Mouse (Mus musculus) midbrain, embryonic 14.5 days (tissue): Measurements from ENCODE around the gene Cacybp. TPM values are rescaled to one million over a fixed set of nuclear protein-coding genes. Genes with fewer than 3 reads are reported as not detected.

ENCODE experiments used
- ATAC-seq: fragments of 200-750 bp; cut with Nextera tagmentation; 2 replicates; pipeline ENCODE4 v1.8.0; 2017; ENCODE audit warnings: moderate number of reproducible peaks, moderate library complexity; ENCODE audit not compliant: low FRiP score, low TSS enrichment
- DNase-seq: peaks from one replicate; pipeline ENCODE4 v3.0.0-alpha.2; 2015
- H3K27ac ChIP-seq: fragments of 300-500 bp; sonication (generic); replicated peaks from 2 replicates; pipeline ENCODE4 v1.5.1; 2014; ENCODE audit warnings: mild to moderate bottlenecking, low read depth, low read length, moderate library complexity
- H3K27me3 ChIP-seq: fragments of 300-500 bp; sonication (generic); 2 replicates; pipeline ENCODE4 v1.6.1; 2014; ENCODE audit warnings: low read length, control low read depth, mixed read lengths; ENCODE audit not compliant: control insufficient read depth, insufficient read depth
- H3K36me3 ChIP-seq: fragments of 300-500 bp; sonication (generic); 2 replicates; pipeline ENCODE4 v1.6.1; 2014; ENCODE audit warnings: low read length, control low read depth; ENCODE audit not compliant: control insufficient read depth, insufficient read depth
- H3K4me1 ChIP-seq: fragments of 300-500 bp; sonication (generic); 2 replicates; pipeline ENCODE4 v1.6.1; 2014; ENCODE audit warnings: mild to moderate bottlenecking, antibody characterized with exemption, low read length, control low read depth; ENCODE audit not compliant: control insufficient read depth, insufficient read depth
- H3K4me2 ChIP-seq: fragments of 300-500 bp; sonication (generic); 2 replicates; pipeline ENCODE4 v1.6.1; 2014; ENCODE audit warnings: mild to moderate bottlenecking, low read length, moderate library complexity
- H3K4me3 ChIP-seq: fragments of 300-500 bp; sonication (generic); replicated peaks from 2 replicates; pipeline ENCODE4 v1.5.1; 2014; ENCODE audit warnings: low read depth, low read length
- H3K9ac ChIP-seq: fragments of 300-500 bp; sonication (generic); replicated peaks from 2 replicates; pipeline ENCODE4 v1.6.1; 2014; ENCODE audit warnings: mild to moderate bottlenecking, low read length, moderate library complexity
- H3K9me3 ChIP-seq: fragments of 300-500 bp; sonication (generic); 2 replicates; pipeline ENCODE4 v1.6.1; 2016; ENCODE audit warnings: low read length, control low read depth, mixed read lengths; ENCODE audit not compliant: control insufficient read depth
- WGBS: fragments of 180-500 bp; shearing (Covaris S2); extraction: QIAGEN DNeasy Blood & Tissue Kit; methylation state at CpG from one replicate; pipeline ENCODE4 v1.1.7; 2014; 5-methylcytosine and 5-hydroxymethylcytosine counted together
- polyA plus RNA-seq: library from polyadenylated mRNA; unstranded; fragments of >200 nt; fragmentation: Nextera tagmentation; extraction: Ambion mirVana; gene quantifications from 2 replicates; pipeline ENCODE4 v1.2.1, GENCODE M21; 2014

Cacybp gene
- polyA plus RNA-seq, 1 experiment from 2014 or later, result 275 TPM

DNA sequence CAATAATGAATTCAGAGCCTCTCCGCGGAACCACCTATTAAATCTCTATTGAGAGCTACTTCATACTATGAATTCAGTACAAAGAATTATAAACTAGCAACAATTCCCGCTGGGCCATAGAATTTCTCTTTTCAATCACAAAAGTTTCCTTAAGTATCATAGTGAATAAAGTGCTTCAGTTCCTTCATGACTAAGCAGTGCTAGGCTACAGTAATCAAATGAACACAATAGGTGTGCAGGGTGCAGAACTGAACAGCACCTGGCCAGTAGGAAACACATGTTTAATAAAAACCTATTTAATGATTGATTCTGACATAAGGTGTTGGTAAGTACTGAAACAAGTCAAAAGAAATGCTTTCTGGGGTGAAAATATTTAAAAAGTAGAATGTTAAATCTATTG is 19.4 kb upstream of the Cacybp start:
- H3K36me3 ChIP-seq, result no peaks in the 10 kb centered on the region
- H3K9me3 ChIP-seq, result no peaks in the 10 kb centered on the region
- ATAC-seq (no peak), DNase-seq (peak; percentile 11)
- no peak overlapping the region for H3K27ac ChIP-seq
- no peak overlapping the region for H3K9ac ChIP-seq
- 61% methylated on average over 3 of the region's 3 CpGs for WGBS
- H3K4me2 ChIP-seq, result no peak overlapping the region
- no peak overlapping the region for H3K4me3 ChIP-seq
- H3K27me3 ChIP-seq, result no peaks in the 10 kb centered on the region
- no peaks in the 10 kb centered on the region for H3K4me1 ChIP-seq

DNA sequence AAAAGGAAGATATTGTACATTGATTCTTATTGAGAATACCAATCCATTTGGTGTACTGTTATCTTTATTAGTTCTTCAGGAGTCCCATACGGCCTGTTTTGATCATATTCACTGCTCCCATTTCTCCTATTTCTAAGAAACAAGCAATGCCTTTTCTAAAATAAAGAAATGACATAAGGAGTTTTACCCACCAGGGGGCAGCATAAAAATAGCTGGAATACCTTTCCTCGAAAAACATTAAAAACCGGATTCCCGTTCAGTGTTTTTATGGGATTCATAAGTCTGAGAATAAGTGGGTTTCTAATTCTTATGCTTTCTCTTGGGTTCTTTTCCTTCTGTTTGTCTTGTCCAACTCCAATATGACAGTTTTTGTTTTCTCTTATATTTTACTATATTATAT is 18.3 kb upstream of the Cacybp start:
- no peak overlapping the region for H3K4me3 ChIP-seq

DNA sequence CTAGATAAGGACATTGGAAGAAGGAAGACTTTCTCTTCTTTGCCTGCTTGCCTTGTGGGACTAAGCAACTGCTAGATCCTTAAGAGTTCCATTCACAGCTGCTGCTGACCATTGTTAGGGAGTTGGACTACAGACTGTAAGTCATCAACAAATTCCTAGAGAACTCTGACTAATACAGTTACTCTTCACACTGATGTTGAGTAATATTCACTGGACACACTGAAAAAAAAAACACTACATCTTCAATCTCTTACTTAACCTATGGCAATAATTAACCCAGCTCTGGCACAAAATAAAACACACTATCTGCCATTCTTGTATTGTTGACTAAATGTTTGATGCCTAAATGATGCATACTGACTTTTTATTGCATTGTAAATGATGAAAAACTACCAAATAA is 15.2 kb upstream of the Cacybp start:
- Histone ChIP-seq H3K9me3 (no peaks in the 10 kb centered on the region), H3K4me1 (no peaks in the 10 kb centered on the region)
- no peak for ATAC-seq

More for the DNA sequence above, 18.3 kb upstream of the Cacybp start:
- no peaks in the 10 kb centered on the region for H3K27me3 ChIP-seq
- no peak overlapping the region for H3K4me2 ChIP-seq
- 64% methylated on average over 4 of the region's 4 CpGs for WGBS
- peak; percentile 88 for DNase-seq
- H3K27ac ChIP-seq, result no peak overlapping the region
- H3K9ac ChIP-seq, result no peak overlapping the region
- H3K9me3 ChIP-seq, result no peaks in the 10 kb centered on the region
- H3K36me3 ChIP-seq, result no peaks in the 10 kb centered on the region
- no peaks in the 10 kb centered on the region for H3K4me1 ChIP-seq
- no peak for ATAC-seq

GRCm38 (mm10) chr1:160227196-160227595 is 14.5 kb upstream of the Cacybp start:
- ATAC-seq, result no peak
- no peak overlapping the region for H3K4me3 ChIP-seq
- no peaks in the 10 kb centered on the region for H3K4me1 ChIP-seq
- no peak overlapping the region for H3K4me2 ChIP-seq
- peaks cover 10% of the 10 kb centered on the region; the same call in 1 of the 2 replicates for H3K36me3 ChIP-seq
- no peaks in the 10 kb centered on the region for H3K27me3 ChIP-seq
- no peak for DNase-seq
- no peak overlapping the region for H3K27ac ChIP-seq
- H3K9ac ChIP-seq, result no peak overlapping the region
- WGBS, result 92% methylated on average over 4 of the region's 4 CpGs
- H3K9me3 ChIP-seq, result no peaks in the 10 kb centered on the region

More for the DNA sequence above, 15.2 kb upstream of the Cacybp start:
- Histone ChIP-seq H3K9ac (no peak overlapping the region), H3K36me3 (peaks cover 10% of the 10 kb centered on the region; the same call in 1 of the 2 replicates), H3K27ac (no peak overlapping the region), H3K4me3 (no peak overlapping the region), H3K4me2 (no peak overlapping the region), H3K27me3 (no peaks in the 10 kb centered on the region)
- DNase-seq, result no peak

- H3K36me3 ChIP-seq, result peaks cover 10% of the 10 kb centered on the region; the same call in 1 of the 2 replicates
- ATAC-seq (no peak), DNase-seq (no peak)
- H3K9me3 ChIP-seq, result no peaks in the 10 kb centered on the region
- H3K4me3 ChIP-seq, result no peak overlapping the region
- 76% methylated on average over 2 of the region's 2 CpGs for WGBS
- no peaks in the 10 kb centered on the region for H3K4me1 ChIP-seq
- no peak overlapping the region for H3K9ac ChIP-seq
- H3K27ac ChIP-seq, result no peak overlapping the region
- no peaks in the 10 kb centered on the region for H3K27me3 ChIP-seq
- no peak overlapping the region for H3K4me2 ChIP-seq
Measured at GRCm38 (mm10) chr1:160224093-160224492, 11.4 kb upstream of the Cacybp start.

GRCm38 (mm10) chr1:160217898-160218297 is 5.2 kb upstream of the Cacybp start:
- Histone ChIP-seq H3K4me1 (0 out of 2 replicates have a peak, but pooled peaks cover 4% of the 10 kb centered on the region), H3K4me2 (no peak overlapping the region), H3K9me3 (no peaks in the 10 kb centered on the region), H3K27ac (no peak overlapping the region), H3K27me3 (no peaks in the 10 kb centered on the region), H3K9ac (no peak overlapping the region), H3K36me3 (no peaks in the 10 kb centered on the region), H3K4me3 (no peak overlapping the region)
- ATAC-seq, result no peak
- no peak for DNase-seq
- 83% methylated on average over 3 of the region's 3 CpGs for WGBS

DNA sequence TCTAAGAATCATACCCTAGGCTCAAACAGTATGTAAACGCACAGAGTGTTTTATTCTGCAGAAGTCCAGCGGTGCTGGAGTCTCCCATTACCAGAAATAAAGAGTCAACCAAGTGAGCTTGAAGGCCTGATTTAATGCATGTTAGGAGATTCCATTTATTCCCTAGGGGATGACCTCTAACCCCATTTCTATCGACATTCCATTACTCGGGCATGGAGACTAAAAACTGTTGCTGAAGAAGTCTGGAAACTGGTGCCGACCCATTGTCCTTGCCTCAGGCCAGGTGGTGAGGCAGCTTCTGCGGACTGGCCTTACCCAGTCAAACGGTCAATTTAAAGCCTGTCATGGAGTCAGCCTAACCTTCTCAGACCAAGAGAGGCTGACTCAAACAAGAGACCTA is 1.5 kb upstream of the Cacybp start:
- Histone ChIP-seq H3K9me3 (no peaks in the 10 kb centered on the region), H3K36me3 (no peaks in the 10 kb centered on the region)

GRCm38 (mm10) chr1:160212123-160212691 is 468 bp downstream of the Cacybp start:
- H3K27me3 ChIP-seq, result no peaks in the 10 kb centered on the region
- peak overlapping the region; percentile 92 for H3K4me3 ChIP-seq
- no peak for DNase-seq
- peak overlapping the region; percentile 85 for H3K4me2 ChIP-seq
- peak; percentile 69; the same call in 1 of the 2 replicates for ATAC-seq
- H3K9ac ChIP-seq, result peak overlapping the region; percentile 93
- H3K27ac ChIP-seq, result peak overlapping the region; percentile 100
- peaks cover 25% of the 10 kb centered on the region for H3K4me1 ChIP-seq
- under 1% methylated on average over 45 of the region's 45 CpGs for WGBS
- no peaks in the 10 kb centered on the region for H3K9me3 ChIP-seq
- peaks cover 8% of the 10 kb centered on the region for H3K36me3 ChIP-seq

More for the DNA sequence above, 1.5 kb upstream of the Cacybp start:
- DNase-seq (peak; percentile 25), ATAC-seq (no peak)
- 81% methylated on average over 7 of the region's 7 CpGs for WGBS
- H3K9ac ChIP-seq, result no peak overlapping the region
- H3K4me1 ChIP-seq, result peaks cover 25% of the 10 kb centered on the region
- peak overlapping the region; percentile 100; the same call in 1 of the 2 replicates for H3K27ac ChIP-seq
- H3K4me2 ChIP-seq, result peak overlapping the region; percentile 80; the same call in 1 of the 2 replicates
- no peaks in the 10 kb centered on the region for H3K27me3 ChIP-seq
- no peak overlapping the region for H3K4me3 ChIP-seq

- peaks cover 25% of the 10 kb centered on the region for H3K4me1 ChIP-seq
- H3K9ac ChIP-seq, result peak overlapping the region; percentile 93
- peak overlapping the region; percentile 85 for H3K4me2 ChIP-seq
- no peaks in the 10 kb centered on the region for H3K9me3 ChIP-seq
- ATAC-seq (no peak), DNase-seq (peak; percentile 2)
- peak overlapping the region; percentile 92 for H3K4me3 ChIP-seq
- H3K36me3 ChIP-seq, result peaks cover 14% of the 10 kb centered on the region
- no peaks in the 10 kb centered on the region for H3K27me3 ChIP-seq
- WGBS, result 3% methylated on average over 8 of the region's 8 CpGs
- peak overlapping the region; percentile 100; the same call in 1 of the 2 replicates for H3K27ac ChIP-seq
Measured at GRCm38 (mm10) chr1:160211597-160212122, 1.0 kb downstream of the Cacybp start.
